Mouse (Mus musculus) midbrain, embryonic 11.5 days (tissue): ENCODE data around the gene Tenm4. TPM values are rescaled to one million over a fixed set of nuclear protein-coding genes. Genes with fewer than 3 reads are reported as not detected.

ENCODE experiments used
- ATAC-seq: fragments of 200-750 bp; cut with Nextera tagmentation; 2 replicates; pipeline ENCODE4 v1.8.0; 2017; ENCODE audit warnings: moderate TSS enrichment, moderate library complexity; ENCODE audit not compliant: low FRiP score
- DNase-seq: peaks from one replicate; pipeline ENCODE4 v3.0.0; 2015; ENCODE audit warnings: low spot score; ENCODE audit errors: missing footprints
- H3K27ac ChIP-seq: fragments of 300-500 bp; sonication (generic); 2 replicates; pipeline ENCODE4 v1.5.1; 2014; ENCODE audit warnings: low read depth, low read length
- H3K27me3 ChIP-seq: fragments of 300-500 bp; sonication (generic); 2 replicates; pipeline ENCODE4 v1.6.1; 2014; ENCODE audit warnings: mild to moderate bottlenecking, low read length, moderate library complexity, mixed read lengths; ENCODE audit not compliant: control insufficient read depth, insufficient read depth
- H3K36me3 ChIP-seq: fragments of 300-500 bp; sonication (generic); 2 replicates; pipeline ENCODE4 v1.6.1; 2014; ENCODE audit warnings: mild to moderate bottlenecking, low read length, moderate library complexity, mixed read lengths; ENCODE audit not compliant: control insufficient read depth, insufficient read depth
- H3K4me1 ChIP-seq: fragments of 300-500 bp; sonication (generic); 2 replicates; pipeline ENCODE4 v1.6.1; 2014; ENCODE audit warnings: low read length; ENCODE audit not compliant: control insufficient read depth, insufficient read depth
- H3K4me2 ChIP-seq: fragments of 300-500 bp; sonication (generic); 2 replicates; pipeline ENCODE4 v1.6.1; 2014; ENCODE audit warnings: mild to moderate bottlenecking, moderate library complexity
- H3K4me3 ChIP-seq: fragments of 300-500 bp; sonication (generic); 2 replicates; pipeline ENCODE4 v1.5.1; 2014; ENCODE audit warnings: low read depth, low read length
- H3K9ac ChIP-seq: fragments of 300-500 bp; sonication (generic); 2 replicates; pipeline ENCODE4 v1.6.1; 2014; ENCODE audit warnings: low read length
- H3K9me3 ChIP-seq: fragments of 300-500 bp; sonication (generic); 2 replicates; pipeline ENCODE4 v1.6.1; 2016; ENCODE audit warnings: low read length; ENCODE audit not compliant: control insufficient read depth
- WGBS: fragments of 180-500 bp; shearing (Covaris S2); extraction: QIAGEN DNeasy Blood & Tissue Kit; methylation state at CpG from one replicate; pipeline ENCODE4 v1.1.7; 2014; 5-methylcytosine and 5-hydroxymethylcytosine counted together
- polyA plus RNA-seq: library from polyadenylated mRNA; unstranded; fragments of >200 nt; fragmentation: Nextera tagmentation; extraction: Ambion mirVana; gene quantifications from 2 replicates; pipeline ENCODE4 v1.2.1, GENCODE M21; 2014

Tenm4 gene
- polyA plus RNA-seq, 1 experiment from 2014 or later, result 24.8 TPM

DNA sequence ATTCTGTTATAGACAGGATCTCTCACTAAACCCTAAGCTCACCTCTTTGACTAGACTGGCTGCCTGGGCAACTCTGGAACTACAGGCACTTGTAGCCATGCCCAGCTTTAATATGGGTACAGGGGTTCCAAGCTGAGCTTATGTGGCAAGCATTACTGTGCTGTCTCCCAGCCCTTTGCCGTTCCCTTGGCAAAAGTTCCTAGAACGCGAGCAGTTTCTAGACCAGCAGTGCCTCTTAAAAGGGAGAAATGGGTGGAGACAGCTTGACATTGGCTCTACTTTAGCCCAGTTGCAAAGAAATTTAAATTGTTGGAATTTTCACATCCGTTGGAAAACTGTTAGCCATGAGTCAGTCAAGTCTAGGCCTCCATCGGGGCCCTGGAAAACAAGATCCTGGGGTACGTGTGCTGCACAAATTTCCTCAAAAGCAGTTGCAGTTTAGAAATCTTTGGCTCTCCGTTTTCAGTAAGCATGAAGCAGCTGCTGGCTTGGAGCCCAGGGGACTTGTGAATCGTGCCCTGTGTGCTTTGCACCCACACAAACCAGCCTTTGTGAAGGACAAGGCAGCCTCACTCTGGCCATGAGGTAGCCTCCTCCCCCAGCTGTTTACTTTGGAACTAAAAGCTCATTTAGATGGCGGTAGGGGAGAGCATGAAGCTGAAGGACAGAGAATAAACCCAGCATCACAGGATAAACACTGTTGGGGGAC, 625.1 kb downstream of the Tenm4 start:
- ATAC-seq (peak; percentile 77), DNase-seq (no peak)
- Histone ChIP-seq H3K36me3 (no peaks in the 10 kb centered on the region), H3K9me3 (no peaks in the 10 kb centered on the region), H3K9ac (peak overlapping the region; percentile 1; the same call in 1 of the 2 replicates), H3K27ac (peak overlapping the region; percentile 85), H3K27me3 (no peaks in the 10 kb centered on the region; the same call in 1 of the 2 replicates), H3K4me2 (no peak overlapping the region; the same call in 1 of the 2 replicates), H3K4me1 (peaks cover 34% of the 10 kb centered on the region), H3K4me3 (no peak overlapping the region)
- 43% methylated on average over 9 of the region's 9 CpGs for WGBS

DNA sequence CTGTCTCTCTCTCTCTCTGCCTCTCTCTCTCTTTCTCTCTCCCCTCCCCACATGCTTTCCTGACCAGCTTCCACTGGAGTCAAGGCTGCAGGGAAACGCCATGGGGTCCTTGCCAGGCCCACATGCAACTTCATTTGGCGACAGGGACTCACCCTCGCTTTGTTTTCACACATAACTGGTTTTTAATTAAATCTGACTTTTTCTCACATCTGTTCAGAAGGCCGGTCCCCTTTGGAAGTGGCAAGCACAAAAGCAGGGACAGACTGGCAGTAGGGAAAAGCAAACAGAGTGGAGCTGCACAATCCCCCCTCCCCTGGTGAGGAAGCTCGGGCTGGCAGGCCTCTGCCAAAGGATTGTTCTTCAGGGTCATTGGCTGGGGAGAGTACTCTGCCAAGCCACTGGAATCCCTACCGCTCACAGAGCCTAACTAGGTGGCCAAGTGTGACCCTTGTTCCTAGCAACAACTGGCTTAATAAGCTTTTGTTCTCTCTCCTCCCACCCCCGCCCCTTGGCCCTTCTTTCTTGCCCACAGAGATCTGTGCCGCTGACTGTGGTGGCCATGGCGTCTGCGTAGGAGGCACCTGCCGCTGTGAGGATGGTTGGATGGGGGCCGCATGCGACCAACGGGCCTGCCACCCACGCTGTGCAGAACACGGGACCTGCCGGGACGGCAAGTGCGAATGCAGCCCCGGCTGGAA, 625.9 kb downstream of the Tenm4 start:
- WGBS, result 17% methylated on average over 20 of the region's 20 CpGs
- peaks cover 34% of the 10 kb centered on the region for H3K4me1 ChIP-seq
- peak overlapping the region; percentile 32 for H3K4me2 ChIP-seq
- H3K27ac ChIP-seq, result peak overlapping the region; percentile 85
- peak overlapping the region; percentile 26 for H3K9ac ChIP-seq
- ATAC-seq, result peak; percentile 92
- no peaks in the 10 kb centered on the region; the same call in 1 of the 2 replicates for H3K27me3 ChIP-seq
- no peak overlapping the region for H3K4me3 ChIP-seq
- peak; percentile 94 for DNase-seq
- no peaks in the 10 kb centered on the region for H3K9me3 ChIP-seq
- no peaks in the 10 kb centered on the region for H3K36me3 ChIP-seq

DNA sequence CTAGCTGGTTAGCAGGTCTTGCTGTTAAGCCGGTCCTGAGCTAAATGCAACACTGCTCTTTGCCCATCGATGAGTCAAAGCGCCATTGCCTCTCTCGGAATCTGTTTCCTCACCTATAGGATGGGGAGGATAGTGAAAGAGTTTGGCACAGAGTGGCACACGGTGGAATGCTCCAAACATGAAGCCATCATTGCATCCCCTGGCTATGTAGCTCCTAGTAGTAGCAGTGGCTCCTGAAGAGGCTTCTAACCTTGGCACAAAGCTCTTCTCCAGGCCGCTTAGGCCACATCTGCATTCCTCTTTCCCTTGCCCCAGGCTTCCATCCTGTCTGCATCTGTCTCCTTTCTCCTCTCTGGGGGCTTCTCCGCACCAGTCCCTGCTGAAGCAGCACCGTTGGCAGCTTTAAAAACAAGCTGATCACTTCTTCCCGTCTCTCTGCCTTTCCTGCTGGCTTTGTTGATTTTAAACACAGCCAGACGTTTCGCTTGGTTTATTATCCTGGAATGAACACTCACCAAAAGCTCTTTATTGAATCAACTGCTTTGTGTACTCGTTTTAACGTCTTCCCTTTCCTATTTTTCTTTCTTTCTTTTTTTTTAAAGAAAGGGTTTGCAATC, 626.8 kb downstream of the Tenm4 start:
- Histone ChIP-seq H3K4me3 (no peak overlapping the region), H3K27ac (peak overlapping the region; percentile 85), H3K36me3 (no peaks in the 10 kb centered on the region), H3K27me3 (no peaks in the 10 kb centered on the region; the same call in 1 of the 2 replicates), H3K4me1 (peaks cover 28% of the 10 kb centered on the region), H3K9me3 (no peaks in the 10 kb centered on the region), H3K4me2 (peak overlapping the region; percentile 32; the same call in 1 of the 2 replicates), H3K9ac (peak overlapping the region; percentile 26)
- peak; percentile 91 for DNase-seq
- WGBS, result 47% methylated on average over 13 of the region's 13 CpGs
- no peak for ATAC-seq

DNA sequence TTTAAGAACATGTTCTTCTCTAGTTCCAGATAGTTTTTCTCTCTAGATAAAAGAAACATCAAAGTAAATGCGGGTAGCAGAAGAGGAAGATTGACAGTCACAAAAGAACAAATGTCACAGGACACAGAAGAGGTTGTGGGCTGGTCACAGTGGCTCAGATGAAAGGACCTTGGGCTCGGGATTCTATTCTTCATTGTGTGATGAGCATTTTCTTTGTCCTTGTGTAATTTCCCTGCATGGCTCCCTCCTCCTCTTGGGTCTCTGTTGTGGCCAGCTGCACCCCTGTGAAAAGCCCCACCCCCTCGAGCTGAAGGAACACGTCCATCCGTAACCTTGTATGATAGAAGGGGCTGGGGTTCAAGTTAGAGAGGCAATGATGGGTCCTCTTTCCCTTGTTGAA, 628.8 kb downstream of the Tenm4 start:
- no peaks in the 10 kb centered on the region for H3K27me3 ChIP-seq
- no peak overlapping the region for H3K4me2 ChIP-seq
- H3K36me3 ChIP-seq, result no peaks in the 10 kb centered on the region
- no peak for DNase-seq
- no peak overlapping the region for H3K4me3 ChIP-seq
- 19% methylated on average over 5 of the region's 5 CpGs for WGBS
- H3K9me3 ChIP-seq, result no peaks in the 10 kb centered on the region
- H3K9ac ChIP-seq, result no peak overlapping the region
- no peak overlapping the region for H3K27ac ChIP-seq
- no peak for ATAC-seq
- H3K4me1 ChIP-seq, result peaks cover 28% of the 10 kb centered on the region

DNA sequence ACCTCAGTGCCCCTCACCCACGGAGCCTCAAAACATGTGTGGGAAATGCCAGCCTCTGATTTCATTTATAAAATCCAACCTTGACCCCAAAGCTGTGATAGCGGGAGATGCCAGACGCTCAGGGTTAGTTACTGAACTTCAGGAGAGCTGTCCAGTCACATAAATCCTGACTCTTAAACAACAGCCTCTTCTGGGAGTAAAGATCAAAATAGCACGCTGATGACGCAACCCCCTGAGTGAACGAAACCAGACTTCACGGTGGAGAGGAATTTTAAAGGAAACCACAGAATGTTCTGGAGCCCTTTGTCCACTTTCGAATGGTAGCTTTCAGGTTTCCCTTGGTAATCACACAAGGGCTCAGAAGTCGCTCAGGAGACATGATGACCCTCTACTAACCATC, 630.3 kb downstream of the Tenm4 start:
- no peak for ATAC-seq
- 84% methylated on average over 9 of the region's 9 CpGs for WGBS

DNA sequence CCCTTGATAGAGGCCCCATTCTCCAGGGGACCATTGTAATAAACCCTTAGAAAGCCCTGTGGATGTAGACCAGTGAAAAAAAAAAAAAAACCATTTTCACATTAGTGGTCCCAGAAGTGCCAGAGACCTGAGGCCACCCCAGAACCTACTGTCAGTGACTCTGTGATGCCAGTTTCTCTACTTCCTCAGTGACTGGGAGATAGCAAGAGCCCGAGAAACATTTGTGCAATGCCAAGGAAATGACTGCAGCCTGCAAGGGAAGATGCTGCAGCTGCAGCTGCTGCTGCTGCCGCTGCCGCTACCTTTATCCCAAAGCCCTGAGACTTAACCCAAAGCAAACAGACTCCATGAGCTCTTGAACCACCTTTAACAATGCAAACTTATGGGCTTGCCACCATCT, 631.2 kb downstream of the Tenm4 start:
- H3K4me1 ChIP-seq, result peaks cover 16% of the 10 kb centered on the region
- ATAC-seq (no peak), DNase-seq (no peak)
- no peaks in the 10 kb centered on the region for H3K36me3 ChIP-seq
- H3K4me2 ChIP-seq, result no peak overlapping the region
- H3K27ac ChIP-seq, result no peak overlapping the region
- H3K4me3 ChIP-seq, result no peak overlapping the region
- no peaks in the 10 kb centered on the region for H3K27me3 ChIP-seq
- no peak overlapping the region for H3K9ac ChIP-seq
- H3K9me3 ChIP-seq, result no peaks in the 10 kb centered on the region
- 92% methylated on average over 3 of the region's 3 CpGs for WGBS

More for the DNA sequence above, 630.3 kb downstream of the Tenm4 start:
- Histone ChIP-seq H3K4me3 (no peak overlapping the region), H3K4me1 (peaks cover 19% of the 10 kb centered on the region), H3K9me3 (no peaks in the 10 kb centered on the region), H3K9ac (no peak overlapping the region), H3K27me3 (no peaks in the 10 kb centered on the region), H3K27ac (no peak overlapping the region), H3K4me2 (no peak overlapping the region), H3K36me3 (no peaks in the 10 kb centered on the region)
- no peak for DNase-seq

DNA sequence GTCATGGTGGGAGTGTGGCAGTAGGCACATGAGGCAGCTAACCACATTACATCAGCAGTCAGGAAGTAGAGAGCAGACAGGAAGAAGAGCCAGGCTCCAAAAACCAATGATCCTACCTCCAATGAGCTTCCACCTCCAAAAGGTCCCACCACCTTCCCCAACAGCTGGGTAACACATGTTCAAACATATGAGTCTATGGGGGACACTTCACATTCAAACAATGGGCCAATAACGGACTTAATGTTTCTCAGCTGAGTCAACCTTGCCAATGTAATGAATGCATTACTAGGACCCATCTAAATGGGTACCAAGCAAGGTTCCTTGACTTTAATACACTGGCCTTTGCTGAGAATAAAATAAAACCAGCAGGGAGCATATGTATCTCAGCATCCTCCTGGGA, 635.5 kb downstream of the Tenm4 start:
- 66% methylated on average over 1 of the region's 1 CpGs for WGBS
- ATAC-seq, result no peak
- Histone ChIP-seq H3K27me3 (no peaks in the 10 kb centered on the region), H3K9me3 (no peaks in the 10 kb centered on the region), H3K4me3 (no peak overlapping the region), H3K36me3 (no peaks in the 10 kb centered on the region), H3K4me1 (peaks cover 17% of the 10 kb centered on the region), H3K9ac (no peak overlapping the region), H3K4me2 (no peak overlapping the region), H3K27ac (no peak overlapping the region)
- no peak for DNase-seq

DNA sequence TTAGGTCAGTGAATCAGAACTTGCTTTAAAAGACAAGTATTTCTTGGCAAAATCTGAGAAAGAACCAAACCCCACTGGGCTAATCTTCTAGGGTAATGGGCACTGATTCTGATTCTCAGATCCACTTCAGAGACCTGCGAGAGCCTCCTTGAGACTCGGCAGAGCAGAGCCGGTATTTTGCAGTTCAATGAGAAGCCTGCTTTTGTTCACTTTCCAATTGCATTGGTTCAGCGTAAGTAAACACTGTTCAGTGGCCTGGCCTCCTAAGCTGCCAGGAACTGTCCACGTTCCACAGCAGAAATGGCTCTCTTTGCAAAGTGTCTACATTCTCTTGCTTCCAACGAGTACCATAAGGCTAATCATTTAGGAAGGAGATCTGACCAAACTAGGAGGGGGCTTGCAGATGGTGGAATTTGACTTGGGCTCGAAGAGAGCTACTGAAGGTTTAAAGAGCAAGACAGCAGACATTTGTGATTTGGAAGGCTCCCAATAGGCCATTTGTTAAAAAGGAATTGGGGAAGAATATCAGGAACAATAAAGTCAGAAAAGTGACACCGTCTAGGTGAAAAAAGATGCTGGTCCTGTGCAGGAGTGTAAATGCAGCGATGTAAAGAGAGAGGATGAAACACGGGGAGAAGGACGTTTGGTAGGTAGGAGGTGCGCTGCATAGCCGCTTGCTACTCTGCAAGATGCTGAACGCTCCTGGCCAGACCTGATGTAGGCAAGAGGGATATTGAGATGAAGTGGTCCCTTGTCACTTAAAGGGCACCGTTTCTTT, 636.4 kb downstream of the Tenm4 start:
- H3K9me3 ChIP-seq, result no peaks in the 10 kb centered on the region
- H3K4me1 ChIP-seq, result peaks cover 17% of the 10 kb centered on the region
- WGBS, result 49% methylated on average over 15 of the region's 15 CpGs
- DNase-seq (peak; percentile 90), ATAC-seq (peak; percentile 68)
- no peaks in the 10 kb centered on the region for H3K27me3 ChIP-seq
- no peaks in the 10 kb centered on the region for H3K36me3 ChIP-seq
- no peak overlapping the region for H3K4me2 ChIP-seq
- H3K27ac ChIP-seq, result peak overlapping the region; percentile 53
- no peak overlapping the region for H3K9ac ChIP-seq
- no peak overlapping the region for H3K4me3 ChIP-seq
